Mouse (Mus musculus) spleen, embryonic (tissue): ENCODE measurements at regions not wholly inside any gene's neighbourhood (a gene's known extent, or its start where the extent isn't known, plus 50 kb on each side); places are given as distances from the start of the nearest gene placed in this dataset.

ENCODE experiments used
- CTCF ChIA-PET: fragments of 350-600 bp; sonication (Branson Sonifier 250); formaldehyde crosslinking; loops from one replicate; lab custom pipeline; 2022; lab: Charles Lee

- CTCF ChIA-PET = no interaction called here
Measured at GRCm38 (mm10) chr6:66236368-66236767, 284.0 kb downstream of the 4930544G11Rik start.

GRCm38 (mm10) chr6:66255378-66255777 is 279.8 kb upstream of the Mad2l1 start:
- CTCF ChIA-PET = no interaction called here

- CTCF ChIA-PET = no interaction called here
Measured at GRCm38 (mm10) chr6:66263429-66263828, 271.8 kb upstream of the Mad2l1 start.

- CTCF ChIA-PET = no interaction called here
Measured at GRCm38 (mm10) chr6:66263918-66264317, 271.3 kb upstream of the Mad2l1 start.

GRCm38 (mm10) chr6:66268427-66268826 is 266.8 kb upstream of the Mad2l1 start:
- CTCF ChIA-PET = no interaction called here

- CTCF ChIA-PET = no interaction called here
Measured at GRCm38 (mm10) chr6:66271414-66272206, 263.6 kb upstream of the Mad2l1 start.

GRCm38 (mm10) chr6:66272216-66272615 is 263.0 kb upstream of the Mad2l1 start:
- CTCF ChIA-PET = no interaction called here

- CTCF ChIA-PET = no interaction called here
Measured at GRCm38 (mm10) chr6:66274737-66275136, 260.5 kb upstream of the Mad2l1 start.

GRCm38 (mm10) chr6:66280701-66281100 is 254.5 kb upstream of the Mad2l1 start:
- CTCF ChIA-PET = no interaction called here

- CTCF ChIA-PET = no interaction called here
Measured at GRCm38 (mm10) chr6:66282566-66283115, 252.5 kb upstream of the Mad2l1 start.

GRCm38 (mm10) chr6:66283521-66283920 is 251.7 kb upstream of the Mad2l1 start:
- CTCF ChIA-PET = no interaction called here

GRCm38 (mm10) chr6:66287607-66288006 is 247.6 kb upstream of the Mad2l1 start:
- CTCF ChIA-PET = no interaction called here

GRCm38 (mm10) chr6:66289196-66289595 is 246.0 kb upstream of the Mad2l1 start:
- CTCF ChIA-PET = no interaction called here

GRCm38 (mm10) chr6:66291576-66291975 is 243.6 kb upstream of the Mad2l1 start:
- CTCF ChIA-PET = no interaction called here

- CTCF ChIA-PET = no interaction called here
Measured at GRCm38 (mm10) chr6:66298056-66298455, 237.1 kb upstream of the Mad2l1 start.

GRCm38 (mm10) chr6:66300189-66300588 is 235.0 kb upstream of the Mad2l1 start:
- CTCF ChIA-PET = interaction anchor here (0.6 kb wide), 1 partner anchor 1303 kb away, joined by 8 read pairs; no protein-coding TSS in a partner anchor

- CTCF ChIA-PET = no interaction called here
Measured at GRCm38 (mm10) chr6:66344848-66345247, 190.3 kb upstream of the Mad2l1 start.

- CTCF ChIA-PET = no interaction called here
Measured at GRCm38 (mm10) chr6:66347356-66347755, 187.8 kb upstream of the Mad2l1 start.

- CTCF ChIA-PET = no interaction called here
Measured at GRCm38 (mm10) chr6:66361130-66361529, 174.1 kb upstream of the Mad2l1 start.

- CTCF ChIA-PET = no interaction called here
Measured at GRCm38 (mm10) chr6:66367263-66367662, 167.9 kb upstream of the Mad2l1 start.

GRCm38 (mm10) chr6:66381279-66381934 is 153.8 kb upstream of the Mad2l1 start:
- CTCF ChIA-PET = no interaction called here

GRCm38 (mm10) chr6:66382347-66383010 is 152.7 kb upstream of the Mad2l1 start:
- CTCF ChIA-PET = no interaction called here
